Mouse (Mus musculus) gastrocnemius, postnatal 14 days (tissue): ENCODE data around the gene Colgalt2. TPM values are rescaled to one million over a fixed set of nuclear protein-coding genes. Genes with fewer than 3 reads are reported as not detected.
"Not testable (repeated sequence)": the region's sequence is repeated elsewhere in the genome, so short reads cannot be mapped to it uniquely, and the experiment has no call there.

ENCODE experiments used
- DNase-seq: peaks from one replicate; pipeline ENCODE4 v3.0.0; 2021; ENCODE audit warnings: mixed read lengths
- intact Hi-C: fragments of 180-260 bp; cut with DNase I; formaldehyde crosslinking; loops from one replicate; pipeline ENCODE4 v1.15.1; 2025; ENCODE audit warnings: low total_unique reads
- total RNA-seq, 2 experiments: library from RNA; stranded (reverse); gene quantifications; 2 replicates each; pipeline ENCODE4 v1.2.3; 2021

The Colgalt2 gene
- total RNA-seq, 2 experiments from 2014 or later = 4.1 TPM

DNA sequence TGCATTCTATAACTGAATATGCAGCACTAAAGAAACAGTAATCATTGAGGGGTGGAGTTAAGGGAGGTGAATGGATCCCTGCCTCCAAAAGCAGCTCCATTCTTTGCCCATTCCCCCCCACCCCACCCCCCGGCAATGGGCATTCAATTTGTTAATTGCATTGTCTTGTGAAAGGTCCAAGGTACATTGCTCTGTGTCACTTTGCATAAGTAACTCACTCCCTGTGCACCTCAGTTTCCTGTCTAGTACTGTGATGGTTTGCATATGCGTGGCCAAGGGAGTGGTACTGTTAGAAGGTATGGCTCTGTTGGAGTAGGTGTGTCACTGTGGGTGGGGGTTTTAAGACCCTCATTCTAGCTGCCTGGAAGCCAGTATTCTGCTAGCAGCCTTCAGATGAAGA lies 13.5 kb downstream of the Colgalt2 start:
- no peak for DNase-seq
- intact Hi-C loops = no loop called here

- intact Hi-C loops = no loop called here
- DNase-seq = no peak
Measured at GRCm38 (mm10) chr1:152413961-152414360, 14.3 kb downstream of the Colgalt2 start.

DNA sequence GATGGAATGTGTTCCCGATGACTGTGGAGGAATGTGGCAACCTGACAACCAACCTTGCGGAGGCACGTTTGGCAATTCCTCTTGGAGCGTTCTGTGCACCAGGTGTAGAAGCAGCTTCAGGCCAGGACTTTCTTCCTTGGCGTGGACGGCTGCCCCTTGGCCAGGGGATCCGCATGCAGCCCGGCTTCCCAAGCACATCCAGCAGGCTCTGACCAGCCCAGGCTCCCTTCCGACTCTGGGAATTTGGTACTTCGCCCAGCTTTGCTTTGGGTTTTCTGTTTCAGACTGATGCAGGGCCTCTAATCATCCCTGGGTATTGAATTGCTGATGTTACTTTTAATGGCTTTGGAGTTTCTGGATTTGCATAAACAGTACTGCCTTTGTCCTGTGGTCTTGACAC lies 14.8 kb downstream of the Colgalt2 start:
- DNase-seq = peak; percentile 80
- intact Hi-C loops = no loop called here

- intact Hi-C loops = no loop called here
Measured at GRCm38 (mm10) chr1:152416306-152416904, 16.8 kb downstream of the Colgalt2 start.

GRCm38 (mm10) chr1:152417602-152418001 lies 18.0 kb downstream of the Colgalt2 start:
- DNase-seq = peak; percentile 47
- intact Hi-C loops = no loop called here

More at GRCm38 (mm10) chr1:152416306-152416904, 16.8 kb downstream of the Colgalt2 start:
- DNase-seq = no peak

- DNase-seq = no peak
- intact Hi-C loops = no loop called here
Measured at GRCm38 (mm10) chr1:152422295-152422694, 22.7 kb downstream of the Colgalt2 start.

- no peak for DNase-seq
- intact Hi-C loops = no loop called here
Measured at GRCm38 (mm10) chr1:152423052-152423451, 23.4 kb downstream of the Colgalt2 start.

- DNase-seq = no peak
- intact Hi-C loops = no loop called here
Measured at GRCm38 (mm10) chr1:152427912-152428581, 28.4 kb downstream of the Colgalt2 start.

DNA sequence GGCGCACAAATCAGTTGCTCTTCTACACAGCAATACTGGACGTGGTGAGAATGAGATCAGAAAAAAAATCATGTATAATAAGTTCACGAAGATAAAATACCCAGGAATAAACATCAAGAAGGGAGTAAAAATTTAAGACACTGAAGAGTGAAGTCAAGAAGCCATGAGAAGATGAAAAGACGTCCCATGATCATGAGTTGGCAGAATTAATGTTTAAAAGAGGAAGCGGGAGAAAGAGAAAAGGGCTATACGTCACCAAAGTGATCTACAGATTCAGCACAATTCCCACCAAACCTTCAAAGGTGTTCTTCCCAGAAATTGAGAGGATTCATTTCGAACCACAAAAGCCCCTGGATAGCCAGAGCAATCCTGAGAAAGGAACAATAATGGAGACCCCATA lies 30.2 kb downstream of the Colgalt2 start:
- intact Hi-C loops = no loop called here
- DNase-seq = no peak

DNA sequence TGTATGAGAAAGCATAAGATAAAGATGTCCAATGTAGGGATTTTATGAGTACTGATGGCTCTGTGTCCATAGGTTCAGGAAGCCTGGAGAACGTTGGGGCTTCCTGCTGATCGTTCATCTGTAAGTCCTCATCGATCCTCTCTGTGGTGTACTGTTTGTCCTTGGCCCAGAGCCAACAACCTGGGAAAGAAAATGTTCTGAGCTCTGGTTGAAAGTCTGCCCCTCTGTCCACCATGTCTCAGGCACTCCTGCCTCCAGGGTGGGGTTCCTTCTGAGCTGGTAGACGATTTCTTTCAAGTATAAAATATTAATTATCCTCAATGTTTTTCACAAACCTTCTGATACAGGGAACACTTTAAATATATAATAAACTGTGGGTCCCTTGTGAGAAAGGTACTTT lies 34.5 kb downstream of the Colgalt2 start:
- no peak for DNase-seq
- intact Hi-C loops = no loop called here

- DNase-seq, intact Hi-C loops: not testable (repeated sequence)
Measured at GRCm38 (mm10) chr1:152437518-152437917, 37.9 kb downstream of the Colgalt2 start.

DNA sequence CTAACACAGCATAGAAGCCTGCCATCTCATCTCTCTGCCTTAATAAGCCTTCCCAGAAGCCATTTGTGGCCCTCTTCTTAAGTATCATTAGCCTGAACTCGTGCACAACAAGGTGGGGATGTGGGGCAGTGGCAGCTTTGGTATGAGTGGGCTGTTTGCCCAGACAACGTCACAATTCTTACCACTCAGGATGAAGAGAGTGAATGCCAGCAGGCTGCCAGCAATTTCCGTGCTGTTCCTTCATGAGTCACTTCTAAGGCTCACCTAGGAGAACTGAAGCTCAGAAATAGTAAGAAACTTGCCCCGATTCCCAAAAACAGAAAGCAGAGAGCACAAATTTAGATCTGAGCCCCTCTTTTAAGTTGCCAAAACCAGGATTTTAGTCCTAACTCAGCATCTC lies 39.8 kb downstream of the Colgalt2 start:
- intact Hi-C loops = no loop called here
- DNase-seq = no peak

- no peak for DNase-seq
- intact Hi-C loops = no loop called here
Measured at GRCm38 (mm10) chr1:152439874-152440273, 40.2 kb downstream of the Colgalt2 start.

DNA sequence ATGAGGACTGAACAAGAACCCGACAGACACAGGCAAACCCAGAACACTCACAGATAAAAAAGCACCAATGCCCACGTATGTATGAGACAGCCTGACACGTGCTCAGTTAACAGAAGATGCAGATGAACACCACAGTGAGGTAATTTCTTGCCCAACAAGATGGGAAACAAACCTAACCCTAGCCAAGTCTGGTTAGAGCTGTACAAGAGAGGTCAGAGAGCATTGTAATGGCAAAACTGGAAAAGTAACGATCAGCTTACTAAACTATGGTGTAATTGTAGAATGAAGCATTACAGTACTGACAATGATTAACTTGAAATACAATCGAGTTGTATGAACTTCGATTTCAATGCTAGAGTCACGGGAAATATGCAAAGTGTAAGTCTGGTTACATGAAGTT lies 45.0 kb downstream of the Colgalt2 start:
- intact Hi-C loops = no loop called here
- DNase-seq = no peak

- no peak for DNase-seq
- intact Hi-C loops = no loop called here
Measured at GRCm38 (mm10) chr1:152445925-152446324, 46.3 kb downstream of the Colgalt2 start.

GRCm38 (mm10) chr1:152454536-152454935 lies 54.9 kb downstream of the Colgalt2 start:
- no peak for DNase-seq
- intact Hi-C loops = no loop called here

DNA sequence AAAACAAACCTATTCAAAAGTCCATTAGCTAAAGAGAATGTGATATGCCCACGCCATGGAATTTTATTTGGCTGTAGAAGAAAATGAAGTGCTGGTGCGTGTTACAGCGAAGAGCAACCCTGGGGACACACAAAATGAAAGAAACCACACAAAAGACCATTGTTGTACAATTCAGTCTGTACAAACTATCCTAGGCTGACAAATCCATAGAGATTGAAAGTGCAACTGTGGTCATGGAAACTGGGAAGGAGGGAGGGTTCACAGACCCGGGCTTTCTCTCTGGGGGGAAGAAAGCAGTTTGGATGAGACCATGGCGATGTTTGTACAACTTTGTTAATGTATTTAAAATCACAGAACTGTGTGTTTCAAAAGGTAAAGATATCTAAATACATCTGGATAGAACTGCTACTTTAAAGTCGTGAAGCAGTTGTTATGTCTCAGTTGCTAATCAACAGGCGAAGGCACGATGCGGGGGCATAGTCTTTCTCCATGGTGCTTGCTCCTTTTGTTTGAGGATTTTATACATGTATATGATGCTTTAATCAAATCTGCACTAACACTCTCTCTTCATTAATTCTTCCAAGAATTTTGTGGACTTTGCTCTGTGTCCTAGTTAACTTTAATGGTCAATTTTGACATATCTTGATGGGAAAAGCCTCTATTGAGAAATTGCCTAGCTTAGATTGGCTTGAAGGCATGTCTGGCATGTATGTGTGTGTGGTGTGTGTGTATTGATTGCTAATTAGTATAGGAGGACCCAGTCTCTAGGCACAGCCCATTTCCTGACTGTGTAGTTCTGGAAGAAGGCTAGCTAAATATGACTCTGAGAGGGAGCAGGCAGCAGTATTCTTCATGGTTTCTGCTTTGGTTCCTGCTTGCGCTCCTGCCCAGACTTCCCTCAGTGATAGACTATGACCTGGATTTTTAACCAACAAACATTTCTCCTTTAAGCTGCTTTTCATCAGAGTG lies 55.9 kb downstream of the Colgalt2 start:
- no peak for DNase-seq
- intact Hi-C loops = no loop called here

GRCm38 (mm10) chr1:152456266-152456665 lies 56.6 kb downstream of the Colgalt2 start:
- intact Hi-C loops = no loop called here
- no peak for DNase-seq

DNA sequence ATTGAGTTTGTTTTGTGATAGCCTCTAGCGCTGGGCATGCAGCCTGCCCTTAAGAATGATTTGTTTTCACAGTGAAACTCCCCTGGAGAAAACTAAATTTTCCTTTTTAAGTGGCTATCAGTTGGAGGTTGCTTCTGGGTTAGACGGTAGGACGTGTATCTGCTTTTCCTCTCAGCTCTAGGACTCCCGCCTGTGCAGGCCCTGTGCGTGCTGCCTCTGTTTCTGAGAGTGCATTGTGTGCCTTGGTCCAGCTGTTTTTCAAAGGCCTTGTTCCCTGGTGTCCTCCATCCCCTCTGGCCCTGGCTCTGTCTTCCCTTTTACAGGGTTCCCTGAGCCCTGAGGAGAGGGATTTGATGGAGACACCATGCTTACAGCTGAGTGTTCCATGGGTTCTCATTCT lies 58.0 kb downstream of the Colgalt2 start:
- intact Hi-C loops = no loop called here
- no peak for DNase-seq

DNA sequence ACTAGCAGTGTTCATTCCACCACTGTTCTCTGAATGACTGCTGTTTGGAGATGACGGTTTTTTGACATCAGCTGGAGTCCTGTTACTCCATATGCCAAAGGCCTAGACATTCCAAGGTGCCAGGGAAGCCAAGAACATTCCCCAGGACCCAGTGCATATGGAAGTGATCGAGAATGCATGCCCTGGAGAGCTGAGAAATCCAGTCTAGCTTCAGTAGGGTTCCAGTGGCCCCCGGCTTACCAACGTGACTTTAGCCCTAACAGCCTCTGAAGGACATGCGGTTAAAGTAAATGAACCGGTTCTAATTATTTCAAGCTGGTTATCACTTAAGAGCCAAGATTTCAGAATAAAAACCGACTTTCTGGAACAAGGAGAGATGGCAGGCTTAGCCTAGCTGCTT lies 59.4 kb downstream of the Colgalt2 start:
- no peak for DNase-seq
- intact Hi-C loops = no loop called here
